Mouse (Mus musculus) stomach, postnatal 0 days (tissue): ENCODE results near the gene Sult2b1.

Source experiments
- CTCF ChIP-seq: IDR thresholded peaks from 2 replicates; pipeline ENCODE4 v1.5.1; 2016; ENCODE audit warnings: antibody characterized with exemption, low read depth, mild to moderate bottlenecking, moderate library complexity
- EP300 ChIP-seq: optimal IDR thresholded peaks from 2 replicates; pipeline ENCODE3; 2016; ENCODE audit warnings: antibody characterized with exemption

DNA sequence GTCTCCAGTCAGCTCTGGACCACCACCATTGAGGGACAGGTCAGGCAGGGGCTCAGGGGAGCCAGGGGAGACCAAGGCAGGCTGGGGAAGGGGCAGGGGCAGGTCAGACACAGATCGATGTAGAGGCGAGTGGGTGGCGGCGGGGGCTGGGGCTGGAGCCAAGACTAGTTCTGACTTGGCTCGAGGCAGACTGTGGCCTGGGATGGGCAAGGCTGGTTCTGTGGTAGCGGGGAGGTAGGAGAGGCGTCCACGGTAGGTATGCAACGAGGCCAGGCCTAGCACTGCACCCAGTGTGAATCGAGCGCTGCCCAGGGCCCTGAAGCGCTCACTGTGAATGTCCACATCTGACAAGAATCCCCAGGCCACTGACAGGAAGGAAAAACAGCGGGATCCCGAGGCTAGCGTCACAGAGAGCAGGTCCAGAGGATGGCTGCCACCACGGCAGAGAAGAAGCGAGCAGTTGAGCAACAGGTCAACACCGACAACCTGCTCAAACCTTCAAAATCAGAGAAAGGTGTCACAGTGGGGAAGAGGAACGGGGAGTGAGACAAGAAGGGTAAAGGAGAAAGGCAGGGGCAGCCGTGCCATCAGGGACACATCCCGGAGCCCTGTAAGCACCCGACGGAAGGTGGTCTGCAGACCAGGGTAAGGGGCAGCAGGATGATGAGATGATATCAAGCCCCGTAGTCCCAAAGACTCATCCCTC, 73.0 kb downstream of the Sult2b1 start:
- TF ChIP-seq CTCF (no peak), EP300 (no peak)
